Mouse (Mus musculus): ENCODE measurements around the gene 1700016C15Rik. TPM values are rescaled to one million over a fixed set of nuclear protein-coding genes. Genes with fewer than 3 reads are reported as not detected.

The 1700016C15Rik gene
- polyA plus RNA-seq (2014; fragmentation: Nextera tagmentation; extraction: Ambion mirVana): not detected in 2 replicates

DNA sequence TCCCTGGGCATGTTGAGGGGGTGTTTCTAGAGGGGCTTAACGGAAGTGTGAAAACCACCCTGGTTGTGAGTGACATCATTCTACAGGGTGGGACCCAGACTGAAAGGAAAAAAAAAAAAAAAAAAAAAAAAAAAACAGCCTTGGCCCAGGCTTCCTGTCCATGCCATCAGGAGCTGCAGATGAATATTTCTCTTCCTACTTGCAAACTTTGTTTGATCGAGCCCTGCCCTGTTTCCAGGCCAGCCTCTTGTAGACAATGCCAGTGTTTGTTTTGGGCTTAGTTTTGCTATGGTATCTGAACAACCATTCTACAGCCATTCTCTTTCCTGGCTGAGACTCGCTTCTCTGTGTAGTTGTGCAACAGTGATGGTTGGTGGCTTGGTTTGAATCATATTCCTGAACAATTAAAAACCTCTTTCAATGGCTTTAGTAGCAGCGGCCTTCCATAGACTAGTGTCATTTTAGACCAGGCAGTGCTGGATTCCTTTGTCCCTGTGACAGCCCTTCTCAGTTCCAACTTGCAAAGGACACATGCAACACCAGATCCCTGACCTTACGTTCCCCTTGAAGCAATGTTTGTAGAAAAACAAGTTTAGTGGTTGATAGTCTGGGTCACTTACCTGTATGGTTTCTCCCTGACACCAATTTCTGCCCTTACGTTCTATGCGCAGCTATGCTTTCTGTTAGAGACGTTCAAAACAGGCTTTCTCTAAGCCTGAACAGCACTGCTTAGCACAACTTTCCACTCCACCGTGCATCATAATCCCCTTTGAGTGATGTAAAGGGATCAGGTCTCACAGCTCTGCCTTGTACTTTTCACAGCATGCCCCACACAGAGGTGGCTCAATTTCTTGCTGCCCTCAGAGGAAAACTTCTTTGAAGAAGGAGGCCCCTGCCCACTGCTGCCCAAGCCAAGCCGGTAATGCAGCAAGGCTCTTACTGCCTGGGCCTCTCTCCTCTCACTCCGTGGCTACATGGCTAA, at the start of gene 1700016C15Rik:
1700016C15Rik (plus strand) TSS at position 772 of the 982 bp plus-strand sequence.
- H3K27ac ChIP-seq (ENCODE audit: low read depth): peak within 1 kb of the TSS; percentile 50; the same call in 1 of the 2 replicates
- no peaks in the 10 kb centered on the region for H3K4me1 ChIP-seq (ENCODE audit: insufficient read depth)
- no peaks in the 10 kb centered on the region for H3K27me3 ChIP-seq (ENCODE audit: insufficient read depth, low read length)
- no peak for TF ChIP-seq CTCF (IDR thresholded peaks at IDR 0.05; ENCODE audit: low read depth)
- H3K4me2 ChIP-seq: no peak within 1 kb of the TSS
- 62% methylated on average over 11 of the region's 11 CpGs for WGBS
- DNase-seq (peak; percentile 29), ATAC-seq (ENCODE audit: insufficient read depth) (peak; percentile 48)
- no peak within 1 kb of the TSS for H3K9ac ChIP-seq
- no peaks in the 10 kb centered on the region for H3K36me3 ChIP-seq (ENCODE audit: insufficient read depth)
- no peak within 1 kb of the TSS for H3K4me3 ChIP-seq (ENCODE audit: low read depth, low read length)
- 0 out of 2 replicates have a peak, but pooled peaks cover 3% of the 10 kb centered on the region for H3K9me3 ChIP-seq (ENCODE audit: low read depth, low read length)

GRCm38 (mm10) chr1:177681239-177681638, 48.4 kb upstream of the 1700016C15Rik start:
- H3K9ac ChIP-seq: no peak overlapping the region
- ATAC-seq (ENCODE audit: insufficient read depth) (no peak), DNase-seq (peak; percentile 13)
- no peaks in the 10 kb centered on the region for H3K27me3 ChIP-seq (ENCODE audit: insufficient read depth, low read length)
- WGBS: 66% methylated on average over 11 of the region's 11 CpGs
- no peaks in the 10 kb centered on the region for H3K9me3 ChIP-seq (ENCODE audit: low read depth, low read length)
- no peak for TF ChIP-seq CTCF (IDR thresholded peaks at IDR 0.05; ENCODE audit: low read depth)
- H3K4me3 ChIP-seq (ENCODE audit: low read depth, low read length): no peak overlapping the region
- no peaks in the 10 kb centered on the region for H3K36me3 ChIP-seq (ENCODE audit: insufficient read depth)
- H3K4me1 ChIP-seq (ENCODE audit: insufficient read depth): no peaks in the 10 kb centered on the region
- H3K4me2 ChIP-seq: no peak overlapping the region
- H3K27ac ChIP-seq (ENCODE audit: low read depth): no peak overlapping the region

DNA sequence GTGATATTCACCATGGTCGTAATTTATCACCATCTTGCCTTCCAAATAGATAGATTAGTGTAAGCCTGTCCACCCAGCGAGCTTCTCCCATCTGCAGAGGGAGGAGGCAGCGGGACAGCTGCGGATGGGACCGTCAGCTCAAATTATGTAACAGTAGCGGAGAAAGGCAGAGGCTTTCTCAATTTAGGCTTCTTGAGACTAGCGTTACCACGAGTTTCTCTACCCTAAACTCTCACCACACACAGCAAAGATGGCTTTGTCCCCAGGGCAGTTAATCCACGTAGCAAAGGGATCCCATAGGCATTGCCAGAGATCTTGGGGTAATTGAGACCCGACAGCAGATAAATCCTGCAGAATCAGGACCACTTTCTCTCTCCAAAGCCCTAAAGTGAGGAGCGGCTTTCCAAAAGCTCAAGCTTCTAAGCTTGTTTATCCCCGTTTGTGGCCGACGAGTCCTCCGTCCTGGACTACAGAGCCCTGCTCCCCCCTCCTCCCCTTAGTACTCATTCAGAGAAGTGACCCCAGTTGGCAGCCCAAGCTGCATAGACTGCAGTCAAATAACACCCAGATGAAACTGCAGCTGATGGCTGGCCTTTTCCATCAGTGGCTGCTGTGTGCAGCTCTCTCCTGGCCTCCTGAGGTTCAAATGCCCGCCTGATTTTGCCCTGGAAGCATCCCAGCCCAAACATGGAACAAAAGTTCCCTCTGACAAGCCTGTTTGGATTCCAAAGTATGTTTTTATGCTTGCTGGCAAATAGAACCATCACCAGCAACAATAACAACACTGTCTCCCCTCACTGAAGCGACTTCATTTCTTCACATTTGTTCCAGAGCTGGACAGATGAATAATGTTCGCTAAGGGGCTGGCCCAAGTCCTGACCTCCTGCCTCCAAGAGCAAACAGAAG, 45.4 kb upstream of the 1700016C15Rik start:
- Histone ChIP-seq H3K36me3 (ENCODE audit: insufficient read depth) (no peaks in the 10 kb centered on the region), H3K9ac (no peak overlapping the region), H3K27me3 (ENCODE audit: insufficient read depth, low read length) (no peaks in the 10 kb centered on the region), H3K4me2 (no peak overlapping the region), H3K9me3 (ENCODE audit: low read depth, low read length) (no peaks in the 10 kb centered on the region), H3K4me3 (ENCODE audit: low read depth, low read length) (no peak overlapping the region), H3K27ac (ENCODE audit: low read depth) (no peak overlapping the region), H3K4me1 (ENCODE audit: insufficient read depth) (no peaks in the 10 kb centered on the region)
- TF ChIP-seq CTCF (IDR thresholded peaks at IDR 0.05; ENCODE audit: low read depth): no peak
- ATAC-seq (ENCODE audit: insufficient read depth) (no peak), DNase-seq (no peak)
- 56% methylated on average over 18 of the region's 18 CpGs for WGBS

DNA sequence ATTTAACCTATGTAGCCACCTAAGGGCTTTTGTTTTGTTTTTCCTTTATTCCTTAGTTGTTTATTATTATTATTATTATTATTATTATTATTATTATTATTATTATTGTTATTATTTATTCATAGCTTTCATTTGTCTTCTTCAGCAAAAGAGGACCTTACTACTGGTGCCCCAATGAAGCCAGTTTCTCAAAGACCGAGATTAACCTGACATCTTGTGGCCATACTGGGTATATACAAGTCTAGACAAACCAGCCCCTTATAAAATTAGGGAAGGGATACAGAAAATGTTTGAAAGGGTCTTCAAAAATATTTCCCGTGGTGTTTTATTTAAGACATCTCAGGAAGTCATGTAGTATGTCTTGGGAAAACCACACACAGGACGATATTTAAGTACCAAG, 44.7 kb upstream of the 1700016C15Rik start:
- no peaks in the 10 kb centered on the region for H3K36me3 ChIP-seq (ENCODE audit: insufficient read depth)
- H3K27ac ChIP-seq (ENCODE audit: low read depth): no peak overlapping the region
- no peak overlapping the region for H3K4me3 ChIP-seq (ENCODE audit: low read depth, low read length)
- H3K4me2 ChIP-seq: no peak overlapping the region
- WGBS: 6% methylated on average over 3 of the region's 3 CpGs
- peak; percentile 71 for TF ChIP-seq CTCF (IDR thresholded peaks at IDR 0.05; ENCODE audit: low read depth)
- H3K9me3 ChIP-seq (ENCODE audit: low read depth, low read length): no peaks in the 10 kb centered on the region
- H3K27me3 ChIP-seq (ENCODE audit: insufficient read depth, low read length): no peaks in the 10 kb centered on the region
- no peaks in the 10 kb centered on the region for H3K4me1 ChIP-seq (ENCODE audit: insufficient read depth)
- ATAC-seq (ENCODE audit: insufficient read depth) (no peak; the same call in 1 of the 2 replicates), DNase-seq (peak; percentile 84)
- H3K9ac ChIP-seq: no peak overlapping the region

DNA sequence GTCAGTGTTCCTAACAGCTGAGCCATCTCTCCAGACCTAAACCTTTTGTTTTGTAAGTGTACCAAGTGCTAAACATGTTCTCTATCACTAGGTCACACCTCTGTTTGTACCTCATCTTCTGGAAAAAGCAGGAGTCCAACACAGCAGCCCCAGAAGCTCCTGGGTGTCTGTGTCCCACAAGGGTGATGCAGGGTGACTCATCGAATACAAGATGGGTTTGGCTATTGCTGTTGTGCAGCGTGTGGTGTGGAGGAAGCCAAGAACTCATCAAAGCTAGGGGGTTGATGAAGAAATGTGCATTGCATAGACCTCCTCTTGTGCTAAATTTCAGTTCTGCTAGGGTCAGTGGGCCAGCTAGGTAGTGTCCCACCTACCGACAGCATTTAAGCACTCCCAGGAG, 43.5 kb upstream of the 1700016C15Rik start:
- no peak overlapping the region for H3K4me3 ChIP-seq (ENCODE audit: low read depth, low read length)
- no peak overlapping the region for H3K4me2 ChIP-seq
- no peak for DNase-seq
- H3K36me3 ChIP-seq (ENCODE audit: insufficient read depth): no peaks in the 10 kb centered on the region
- no peaks in the 10 kb centered on the region for H3K9me3 ChIP-seq (ENCODE audit: low read depth, low read length)
- H3K9ac ChIP-seq: no peak overlapping the region
- no peak for ATAC-seq (ENCODE audit: insufficient read depth)
- TF ChIP-seq CTCF (IDR thresholded peaks at IDR 0.05; ENCODE audit: low read depth): no peak
- H3K27ac ChIP-seq (ENCODE audit: low read depth): no peak overlapping the region
- WGBS: 57% methylated on average over 3 of the region's 3 CpGs
- no peaks in the 10 kb centered on the region for H3K4me1 ChIP-seq (ENCODE audit: insufficient read depth)
- H3K27me3 ChIP-seq (ENCODE audit: insufficient read depth, low read length): no peaks in the 10 kb centered on the region

DNA sequence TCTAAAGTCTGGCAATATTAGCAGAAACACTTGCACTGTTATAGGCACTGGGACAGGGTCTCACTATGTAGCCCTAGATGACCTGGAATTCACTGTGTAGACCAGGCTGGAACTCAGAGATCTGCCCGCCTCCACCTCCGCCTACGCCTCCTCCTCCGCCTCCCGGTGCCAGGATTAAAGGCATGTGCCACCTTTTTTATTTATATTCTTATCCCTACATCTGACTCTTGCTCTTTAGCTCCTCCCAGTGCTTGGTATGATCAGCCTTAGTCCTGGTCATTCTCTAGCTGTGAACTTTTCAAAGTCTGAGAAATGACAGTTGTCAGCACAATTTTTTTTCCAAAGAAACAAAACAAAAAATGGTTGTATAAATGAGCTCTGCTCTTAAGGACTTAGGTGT, 42.6 kb upstream of the 1700016C15Rik start:
- Histone ChIP-seq H3K27me3 (ENCODE audit: insufficient read depth, low read length) (no peaks in the 10 kb centered on the region), H3K4me2 (no peak overlapping the region), H3K4me1 (ENCODE audit: insufficient read depth) (no peaks in the 10 kb centered on the region), H3K4me3 (ENCODE audit: low read depth, low read length) (no peak overlapping the region), H3K9ac (no peak overlapping the region), H3K36me3 (ENCODE audit: insufficient read depth) (no peaks in the 10 kb centered on the region), H3K27ac (ENCODE audit: low read depth) (no peak overlapping the region), H3K9me3 (ENCODE audit: low read depth, low read length) (no peaks in the 10 kb centered on the region)
- DNase-seq (no peak), ATAC-seq (ENCODE audit: insufficient read depth) (no peak)
- TF ChIP-seq CTCF (IDR thresholded peaks at IDR 0.05; ENCODE audit: low read depth): no peak
- 67% methylated on average over 5 of the region's 5 CpGs for WGBS
